Mouse (Mus musculus) MEL (cell line): ENCODE measurements around the gene Galnt14. TPM values are rescaled to one million over a fixed set of nuclear protein-coding genes. Genes with fewer than 3 reads are reported as not detected.

Source experiments
- DNase-seq: peaks from one replicate; pipeline ENCODE4 v3.0.0; 2011; ENCODE audit warnings: low read depth, low spot score
- H3K27ac ChIP-seq: 2 replicates; pipeline ENCODE4 v1.5.1; 2012; ENCODE audit warnings: low read depth, mild to moderate bottlenecking, control low read depth, low read length, moderate library complexity; ENCODE audit not compliant: control insufficient read depth
- H3K27me3 ChIP-seq, 2 experiments: fragments of 150-350 bp in 1 of 2; sonication (generic) in 1 of 2; 2 replicates each; pipeline ENCODE4 v1.6.1; 2012; ENCODE audit warnings: low read length in 2 of 2, mild to moderate bottlenecking in 2 of 2, improper control_type of control experiment in 1 of 2, moderate library complexity in 1 of 2; ENCODE audit not compliant: insufficient read depth in 2 of 2, control insufficient read depth in 1 of 2
- H3K36me3 ChIP-seq, 2 experiments: 2 replicates each; pipeline ENCODE4 v1.6.1; 2012 to 2014; ENCODE audit warnings: low read length in 2 of 2, improper control_type of control experiment in 1 of 2, inconsistent platforms in 1 of 2, mild to moderate bottlenecking in 1 of 2; ENCODE audit not compliant: insufficient read depth in 2 of 2, control insufficient read depth in 1 of 2
- H3K4me1 ChIP-seq, 2 experiments: fragments of 150-350 bp in 1 of 2; sonication (generic) in 1 of 2; 2 replicates each; pipeline ENCODE4 v1.6.1; 2012; ENCODE audit warnings: low read length in 2 of 2, improper control_type of control experiment in 1 of 2, mild to moderate bottlenecking in 1 of 2; ENCODE audit not compliant: insufficient read depth in 2 of 2, control insufficient read depth in 1 of 2
- H3K4me3 ChIP-seq, 2 experiments: fragments of 150-350 bp in 1 of 2; sonication (generic) in 1 of 2; 2 replicates each; pipeline ENCODE4 v1.5.1; 2012; ENCODE audit warnings: low read depth in 2 of 2, low read length in 2 of 2, mild to moderate bottlenecking in 2 of 2, moderate library complexity in 2 of 2, control low read depth in 1 of 2, improper control_type of control experiment in 1 of 2; ENCODE audit not compliant: control insufficient read depth in 1 of 2, insufficient read depth in 1 of 2
- H3K79me2 ChIP-seq: 2 replicates; pipeline ENCODE4 v1.6.1; 2012; ENCODE audit warnings: mild to moderate bottlenecking, low read length, moderate library complexity; ENCODE audit not compliant: control insufficient read depth, poor library complexity, insufficient read depth
- H3K9ac ChIP-seq: 2 replicates; pipeline ENCODE4 v1.6.1; 2012; ENCODE audit warnings: low read depth, mild to moderate bottlenecking, control low read depth, low read length, moderate library complexity; ENCODE audit not compliant: control insufficient read depth, poor library complexity, severe bottlenecking
- H3K9me3 ChIP-seq: fragments of 150-350 bp; sonication (generic); replicated peaks from 2 replicates; pipeline ENCODE4 v1.6.1; 2012; ENCODE audit warnings: mild to moderate bottlenecking, low read length, improper control_type of control experiment, moderate library complexity; ENCODE audit not compliant: insufficient read depth
- BHLHE40 ChIP-seq: IDR thresholded peaks from 2 replicates; pipeline ENCODE4 v1.6.1; 2012; ENCODE audit warnings: low read depth, mild to moderate bottlenecking, inconsistent platforms, low read length, improper control_type of control experiment, borderline replicate concordance
- CHD1 ChIP-seq: IDR thresholded peaks from 2 replicates; pipeline ENCODE4 v1.6.1; 2012; ENCODE audit warnings: low read depth, mild to moderate bottlenecking, inconsistent platforms, low read length, improper control_type of control experiment
- CHD2 ChIP-seq: IDR thresholded peaks from 2 replicates; pipeline ENCODE4 v1.6.1; 2011; ENCODE audit warnings: low read length, improper control_type of control experiment
- CTCF ChIP-seq, 3 experiments: IDR thresholded peaks in 2 of 3; conservative IDR thresholded peaks in 1 of 3; 2 replicates each; pipeline ENCODE4 v1.5.1; 2011 to 2012; ENCODE audit warnings: low read length in 3 of 3, low read depth in 2 of 3, mild to moderate bottlenecking in 2 of 3, improper control_type of control experiment in 1 of 3, inconsistent platforms in 1 of 3, mixed read lengths in 1 of 3, moderate library complexity in 1 of 3; ENCODE audit not compliant: control insufficient read depth in 1 of 3, insufficient read depth in 1 of 3, poor library complexity in 1 of 3, severe bottlenecking in 1 of 3
- E2F4 ChIP-seq: IDR thresholded peaks from 2 replicates; pipeline ENCODE4 v1.6.1; 2011; ENCODE audit warnings: low read depth, low read length, improper control_type of control experiment, borderline replicate concordance
- ELF1 ChIP-seq: IDR thresholded peaks from 2 replicates; pipeline ENCODE4 v1.6.1; 2014; ENCODE audit warnings: low read depth, mild to moderate bottlenecking, inconsistent platforms, low read length, improper control_type of control experiment, moderate library complexity
- ETS1 ChIP-seq: IDR thresholded peaks from 2 replicates; pipeline ENCODE4 v1.6.1; 2012; ENCODE audit warnings: low read depth, mild to moderate bottlenecking, inconsistent platforms, low read length, improper control_type of control experiment, moderate library complexity
- GABPA ChIP-seq: IDR thresholded peaks from 2 replicates; pipeline ENCODE4 v1.6.1; 2012; ENCODE audit warnings: low read depth, mild to moderate bottlenecking, inconsistent platforms, low read length, improper control_type of control experiment, moderate library complexity
- GATA1 ChIP-seq: IDR thresholded peaks from 2 replicates; pipeline ENCODE4 v1.6.1; 2011; ENCODE audit warnings: low read depth, low read length, improper control_type of control experiment
- HCFC1 ChIP-seq: IDR thresholded peaks from 2 replicates; pipeline ENCODE4 v1.6.1; 2012; ENCODE audit warnings: low read depth, mild to moderate bottlenecking, inconsistent platforms, low read length, improper control_type of control experiment, moderate library complexity
- JUND ChIP-seq: IDR thresholded peaks from 2 replicates; pipeline ENCODE4 v1.6.1; 2011; ENCODE audit warnings: low read depth, mild to moderate bottlenecking, improper control_type of control experiment, low read length
- KAT2A ChIP-seq: conservative IDR thresholded peaks from 2 replicates; pipeline ENCODE4 v1.6.1; 2012; ENCODE audit warnings: low read depth, low read length, improper control_type of control experiment, inconsistent platforms
- MAFK ChIP-seq: IDR thresholded peaks from 2 replicates; pipeline ENCODE4 v1.6.1; 2011; ENCODE audit warnings: low read depth, mild to moderate bottlenecking, low read length, improper control_type of control experiment, borderline replicate concordance
- MAX ChIP-seq: IDR thresholded peaks from 2 replicates; pipeline ENCODE4 v1.6.1; 2011; ENCODE audit warnings: low read length, improper control_type of control experiment
- MAZ ChIP-seq: IDR thresholded peaks from 2 replicates; pipeline ENCODE4 v1.6.1; 2012; ENCODE audit warnings: low read depth, mild to moderate bottlenecking, inconsistent platforms, low read length, improper control_type of control experiment
- MYC ChIP-seq: IDR thresholded peaks from 2 replicates; pipeline ENCODE4 v1.6.1; 2011; ENCODE audit warnings: low read depth, mild to moderate bottlenecking, low read length, improper control_type of control experiment, moderate library complexity
- NELFE ChIP-seq: IDR thresholded peaks from 2 replicates; pipeline ENCODE4 v1.6.1; 2011; ENCODE audit warnings: low read depth, low read length, improper control_type of control experiment
- POLR2AphosphoS2 ChIP-seq: IDR thresholded peaks from 2 replicates; pipeline ENCODE4 v1.6.1; 2011; ENCODE audit warnings: low read length, improper control_type of control experiment
- RAD21 ChIP-seq: IDR thresholded peaks from 2 replicates; pipeline ENCODE4 v1.6.1; 2011; ENCODE audit warnings: mild to moderate bottlenecking, low read depth, low read length, improper control_type of control experiment
- RCOR1 ChIP-seq: IDR thresholded peaks from 2 replicates; pipeline ENCODE4 v1.6.1; 2012; ENCODE audit warnings: low read depth, mild to moderate bottlenecking, inconsistent platforms, low read length, improper control_type of control experiment
- SMC3 ChIP-seq: IDR thresholded peaks from 2 replicates; pipeline ENCODE4 v1.6.1; 2011; ENCODE audit warnings: low read depth, low read length, improper control_type of control experiment
- TBP ChIP-seq: IDR thresholded peaks from 2 replicates; pipeline ENCODE4 v1.8.0; 2011; ENCODE audit warnings: low read depth, low read length, improper control_type of control experiment
- TCF12 ChIP-seq: IDR thresholded peaks from 2 replicates; pipeline ENCODE4 v1.6.1; 2014; ENCODE audit warnings: low read depth, mild to moderate bottlenecking, inconsistent platforms, low read length, improper control_type of control experiment, moderate library complexity
- UBTF ChIP-seq: IDR thresholded peaks from 2 replicates; pipeline ENCODE4 v1.6.1; 2012; ENCODE audit warnings: low read depth, mild to moderate bottlenecking, inconsistent platforms, low read length, improper control_type of control experiment, moderate library complexity, borderline replicate concordance; ENCODE audit not compliant: insufficient read depth
- USF1 ChIP-seq: IDR thresholded peaks from 2 replicates; pipeline ENCODE4 v1.6.1; 2014; ENCODE audit warnings: low read depth, mild to moderate bottlenecking, inconsistent platforms, low read length, improper control_type of control experiment, moderate library complexity
- USF2 ChIP-seq, 2 experiments: IDR thresholded peaks; 2 replicates each; pipeline ENCODE4 v1.6.1; 2011 to 2012; ENCODE audit warnings: improper control_type of control experiment in 2 of 2, low read length in 2 of 2, borderline replicate concordance in 1 of 2, inconsistent platforms in 1 of 2, low read depth in 1 of 2, mild to moderate bottlenecking in 1 of 2; ENCODE audit not compliant: insufficient read depth in 1 of 2
- ZC3H11A ChIP-seq: IDR thresholded peaks from 2 replicates; pipeline ENCODE4 v1.6.1; 2012; ENCODE audit warnings: low read depth, mild to moderate bottlenecking, inconsistent platforms, low read length, improper control_type of control experiment
- ZKSCAN1 ChIP-seq: IDR thresholded peaks from 2 replicates; pipeline ENCODE4 v1.6.1; 2012; ENCODE audit warnings: low read depth, mild to moderate bottlenecking, inconsistent platforms, low read length, improper control_type of control experiment, moderate library complexity
- polyA plus RNA-seq, 2 experiments: library from polyadenylated mRNA; stranded (reverse) in 1 of 2; unstranded in 1 of 2; fragments of >175 nt in 1 of 2; fragments of >200 nt in 1 of 2; gene quantifications; 2 replicates each; pipeline versions ENCODE4 v1.2.1 to v1.2.4; 2012; ENCODE audit warnings: low replicate concordance in 2 of 2, low read depth in 1 of 2; ENCODE audit not compliant: insufficient read length in 2 of 2, insufficient read depth in 1 of 2, missing spikeins in 1 of 2
- total RNA-seq: library from RNA; depleted of rRNA; stranded (reverse); fragments of 300-350 nt; gene quantifications from 2 replicates; pipeline ENCODE4 v1.2.3, GENCODE M21; 2012

The Galnt14 gene
- total and polyA plus RNA-seq, 3 experiments = not detected

DNA sequence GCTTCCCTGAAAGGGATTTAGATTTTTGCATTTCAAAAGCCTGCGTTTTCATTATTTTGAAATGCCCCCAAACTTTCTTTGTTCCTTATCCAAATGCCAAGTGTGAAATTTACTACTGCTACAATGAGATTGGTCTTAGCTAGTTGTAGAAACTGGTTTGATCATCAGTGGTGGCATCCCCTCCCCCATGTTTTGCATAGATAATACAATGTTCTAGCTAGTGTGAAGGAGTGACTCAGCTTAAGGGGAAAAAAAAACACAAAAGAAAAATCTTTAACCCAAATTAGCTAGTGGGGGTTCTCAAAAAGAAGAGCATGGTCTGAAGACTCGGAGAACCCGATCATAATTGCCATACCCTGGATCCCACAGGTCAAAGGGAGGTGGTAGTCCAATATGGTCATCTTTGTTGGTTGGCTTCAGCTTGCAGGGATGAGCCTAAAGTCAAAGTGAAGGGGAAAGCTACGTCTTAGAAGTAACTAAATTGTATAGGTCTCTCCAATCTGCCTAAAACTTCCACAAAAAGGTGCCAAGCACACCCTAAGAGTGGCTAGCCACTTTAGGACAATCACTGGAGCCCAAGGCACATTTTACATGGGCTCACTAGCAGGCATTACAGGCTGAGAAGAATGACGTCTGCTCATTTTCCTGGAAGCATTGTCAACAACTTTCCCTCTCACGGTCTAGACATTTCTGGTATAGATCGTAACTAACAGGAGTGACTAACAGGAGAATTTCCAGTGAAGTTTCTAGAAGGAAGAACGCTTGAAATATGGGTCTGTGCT is 4.4 kb upstream of the Galnt14 start:
- H3K36me3 ChIP-seq = no peaks in the 10 kb centered on the region
- TF ChIP-seq TBP = no peak
- TF ChIP-seq CHD1 = no peak
- TF ChIP-seq GABPA = no peak
- no peak for TF ChIP-seq ELF1
- no peak for TF ChIP-seq KAT2A
- TF ChIP-seq GATA1 = no peak
- TF ChIP-seq NELFE = no peak
- no peak for TF ChIP-seq RAD21
- no peak for TF ChIP-seq MAX
- no peak for TF ChIP-seq BHLHE40
- TF ChIP-seq E2F4 = no peak
- TF ChIP-seq MAZ = no peak
- no peak for TF ChIP-seq USF2 (IDR thresholded peaks at IDR 0.05; ENCODE audit: borderline replicate concordance in 1 of 2, insufficient read depth in 1 of 2, low read depth in 1 of 2, low read length in 2 of 2)
- TF ChIP-seq MAFK = no peak
- no peak for TF ChIP-seq TCF12
- no peak for TF ChIP-seq JUND
- TF ChIP-seq MYC = no peak
- TF ChIP-seq POLR2AphosphoS2 = no peak
- TF ChIP-seq UBTF = no peak
- TF ChIP-seq, all 39 proteins: peak for 0
- Histone ChIP-seq H3K79me2 (no peaks in the 10 kb centered on the region), H3K27me3 (no peaks in the 10 kb centered on the region), H3K4me1 (no peaks in the 10 kb centered on the region), H3K27ac (no peak overlapping the region), H3K9me3 (no peaks in the 10 kb centered on the region), H3K9ac (no peak overlapping the region), H3K4me3 (no peak overlapping the region)
- no peak for DNase-seq

DNA sequence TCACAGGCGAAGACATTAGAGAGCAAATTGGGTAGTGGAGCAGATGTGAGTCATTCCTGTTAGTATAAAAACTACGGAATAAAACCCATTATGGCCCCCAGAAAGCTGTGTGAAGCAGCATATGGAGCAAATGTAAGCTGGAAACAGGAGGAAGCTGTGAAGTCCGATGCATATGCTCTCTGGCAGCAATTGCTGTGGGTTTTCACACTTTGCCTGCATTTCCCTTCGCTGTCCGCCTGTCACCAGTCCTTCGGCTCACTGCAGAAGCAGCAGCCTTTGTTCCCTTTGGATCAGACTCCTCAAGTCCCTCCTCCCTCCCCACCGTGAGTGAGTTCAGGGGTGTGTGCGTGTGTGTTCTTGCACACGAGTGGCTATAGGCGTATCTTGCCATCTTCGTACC is 3.1 kb upstream of the Galnt14 start:
- H3K4me1 ChIP-seq = no peaks in the 10 kb centered on the region
- no peaks in the 10 kb centered on the region for H3K27me3 ChIP-seq
- TF ChIP-seq JUND = no peak
- TF ChIP-seq SMC3 = no peak
- TF ChIP-seq ETS1 = no peak
- no peak for TF ChIP-seq USF2 (IDR thresholded peaks at IDR 0.05; ENCODE audit: borderline replicate concordance in 1 of 2, insufficient read depth in 1 of 2, low read depth in 1 of 2, low read length in 2 of 2)
- no peak for TF ChIP-seq CHD2
- TF ChIP-seq ZKSCAN1 = no peak
- no peak for TF ChIP-seq USF1
- TF ChIP-seq UBTF = no peak
- TF ChIP-seq HCFC1 = no peak
- TF ChIP-seq KAT2A = no peak
- TF ChIP-seq RAD21 = no peak
- no peak for TF ChIP-seq ZC3H11A
- TF ChIP-seq BHLHE40 = no peak
- no peak for TF ChIP-seq MAX
- TF ChIP-seq POLR2AphosphoS2 = no peak
- no peak for TF ChIP-seq CTCF (IDR thresholded peaks at IDR 0.05 in 2 of 3, conservative IDR thresholded peaks at IDR 0.05 in 1 of 3; ENCODE audit: control insufficient read depth in 1 of 3, insufficient read depth in 1 of 3, low read depth in 2 of 3, low read length in 3 of 3, poor library complexity in 1 of 3, severe bottlenecking in 1 of 3)
- no peak for TF ChIP-seq RCOR1
- H3K79me2 ChIP-seq = no peaks in the 10 kb centered on the region
- H3K27ac ChIP-seq = no peak overlapping the region
- no peak for DNase-seq
- H3K36me3 ChIP-seq = no peaks in the 10 kb centered on the region
- no peak overlapping the region for H3K4me3 ChIP-seq
- H3K9me3 ChIP-seq = no peaks in the 10 kb centered on the region
- no peak overlapping the region for H3K9ac ChIP-seq
